Mouse (Mus musculus) kidney, embryonic 16.5 days (tissue): ENCODE data around the gene Nos1. TPM values are rescaled to one million over a fixed set of nuclear protein-coding genes. Genes with fewer than 3 reads are reported as not detected.

ENCODE experiments used
- ATAC-seq: fragments of 200-750 bp; cut with Nextera tagmentation; 2 replicates; pipeline ENCODE4 v1.8.0; 2017; ENCODE audit warnings: moderate TSS enrichment; ENCODE audit not compliant: low FRiP score, low TSS enrichment
- H3K27ac ChIP-seq: fragments of 300-500 bp; sonication (generic); 2 replicates; pipeline ENCODE4 v1.5.1; 2014; ENCODE audit warnings: low read length
- H3K27me3 ChIP-seq: fragments of 300-500 bp; sonication (generic); 2 replicates; pipeline ENCODE4 v1.6.1; 2014; ENCODE audit warnings: low read length, control low read depth, mixed read lengths; ENCODE audit not compliant: insufficient read depth
- H3K36me3 ChIP-seq: fragments of 300-500 bp; sonication (generic); 2 replicates; pipeline ENCODE4 v1.6.1; 2014; ENCODE audit warnings: low read length, control low read depth, mixed read lengths; ENCODE audit not compliant: insufficient read depth
- H3K4me1 ChIP-seq: fragments of 300-500 bp; sonication (generic); 2 replicates; pipeline ENCODE4 v1.6.1; 2014; ENCODE audit warnings: low read length, control low read depth, mixed read lengths; ENCODE audit not compliant: insufficient read depth
- H3K4me2 ChIP-seq: fragments of 300-500 bp; sonication (generic); replicated peaks from 2 replicates; pipeline ENCODE4 v1.6.1; 2014; ENCODE audit warnings: low read depth, low read length
- H3K4me3 ChIP-seq: fragments of 300-500 bp; sonication (generic); 2 replicates; pipeline ENCODE4 v1.5.1; 2014; ENCODE audit warnings: mild to moderate bottlenecking, low read length
- H3K9ac ChIP-seq: fragments of 300-500 bp; sonication (generic); replicated peaks from 2 replicates; pipeline ENCODE4 v1.6.1; 2014; ENCODE audit warnings: low read length
- H3K9me3 ChIP-seq: fragments of 300-500 bp; sonication (generic); 2 replicates; pipeline ENCODE4 v1.6.1; 2016; ENCODE audit warnings: low read length, control low read depth
- WGBS: fragments of 180-500 bp; shearing (Covaris S2); extraction: QIAGEN DNeasy Blood & Tissue Kit; methylation state at CpG from one replicate; pipeline ENCODE4 v1.1.7; 2014; 5-methylcytosine and 5-hydroxymethylcytosine counted together
- polyA plus RNA-seq: library from polyadenylated mRNA; unstranded; fragments of >200 nt; fragmentation: Nextera tagmentation; extraction: Ambion mirVana; gene quantifications from 2 replicates; pipeline ENCODE4 v1.2.1, GENCODE M21; 2015

Gene Nos1
- polyA plus RNA-seq, 1 experiment from 2014 or later, result 1.1 TPM

DNA sequence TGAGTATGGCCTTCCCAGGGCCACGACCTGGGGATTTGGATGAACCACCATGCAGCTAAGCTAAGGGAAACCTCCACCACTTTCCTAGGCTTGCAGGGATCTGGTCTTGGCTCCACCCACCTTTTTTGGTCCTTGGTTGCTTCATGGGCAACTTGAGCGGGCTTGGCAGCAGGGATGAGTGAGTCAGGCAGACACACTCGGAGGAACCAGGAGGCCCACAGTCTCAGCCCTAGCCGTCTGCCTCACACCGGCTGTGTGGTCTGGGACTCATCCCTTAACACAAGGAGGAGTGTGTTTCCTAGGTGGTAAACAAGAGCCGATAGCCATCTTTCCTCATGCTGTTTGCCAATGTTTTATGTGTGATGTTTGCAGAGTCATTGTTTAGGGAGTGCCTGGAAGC, 9.2 kb downstream of the Nos1 start:
- H3K27ac ChIP-seq, result no peak overlapping the region
- no peak overlapping the region for H3K4me3 ChIP-seq
- H3K27me3 ChIP-seq, result no peaks in the 10 kb centered on the region
- WGBS, result 45% methylated on average over 6 of the region's 6 CpGs
- H3K9me3 ChIP-seq, result no peaks in the 10 kb centered on the region
- H3K36me3 ChIP-seq, result no peaks in the 10 kb centered on the region
- no peak overlapping the region for H3K4me2 ChIP-seq
- ATAC-seq, result no peak
- H3K4me1 ChIP-seq, result peaks cover 9% of the 10 kb centered on the region
- no peak overlapping the region for H3K9ac ChIP-seq

DNA sequence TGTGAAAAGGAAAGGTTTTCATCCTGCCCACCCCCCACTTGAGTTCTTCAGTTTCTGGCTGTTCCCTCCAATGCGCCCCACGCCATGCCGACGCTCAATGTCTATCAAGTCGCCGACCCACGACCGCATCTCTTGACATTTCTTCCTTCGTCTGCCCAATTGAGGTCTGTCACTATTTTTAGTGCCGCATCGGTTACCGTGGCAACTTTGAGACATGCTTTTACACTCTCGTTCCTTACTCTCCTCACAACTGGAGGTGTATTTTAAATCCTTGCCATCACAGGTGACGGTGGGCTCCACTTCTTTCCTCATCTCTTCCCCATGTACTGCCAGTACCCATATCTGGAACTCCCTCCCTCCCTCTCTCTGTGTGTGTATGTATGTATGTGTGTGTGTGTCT, 11.0 kb downstream of the Nos1 start:
- Histone ChIP-seq H3K27me3 (no peaks in the 10 kb centered on the region), H3K9me3 (no peaks in the 10 kb centered on the region), H3K27ac (no peak overlapping the region), H3K4me1 (peaks cover 12% of the 10 kb centered on the region), H3K4me2 (no peak overlapping the region), H3K36me3 (no peaks in the 10 kb centered on the region), H3K9ac (no peak overlapping the region), H3K4me3 (no peak overlapping the region)
- 78% methylated on average over 14 of the region's 14 CpGs for WGBS
- ATAC-seq, result no peak

DNA sequence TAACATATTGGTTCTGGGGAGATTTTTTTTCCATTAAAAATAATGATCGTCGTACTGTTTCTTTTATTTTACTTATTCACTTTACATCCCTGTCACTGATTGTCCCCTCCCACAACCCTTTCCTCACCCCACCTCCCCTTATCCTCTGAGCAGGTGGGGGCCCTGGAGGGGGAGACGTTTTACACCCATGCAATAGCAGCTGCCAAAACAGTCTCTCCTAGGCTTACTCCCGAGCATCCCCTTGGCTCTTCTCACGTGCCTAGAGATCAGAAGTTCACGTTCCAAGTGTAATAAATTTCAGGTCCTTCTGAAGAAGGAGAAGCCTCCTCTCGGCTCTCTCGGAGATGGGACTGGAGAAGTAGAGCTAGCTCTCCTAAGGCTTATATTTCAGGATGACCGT, 20.0 kb downstream of the Nos1 start:
- H3K4me3 ChIP-seq, result no peak overlapping the region
- H3K27me3 ChIP-seq, result no peaks in the 10 kb centered on the region
- WGBS, result 19% methylated on average over 9 of the region's 9 CpGs
- H3K4me1 ChIP-seq, result 0 out of 2 replicates have a peak, but pooled peaks cover 12% of the 10 kb centered on the region
- no peaks in the 10 kb centered on the region for H3K36me3 ChIP-seq
- no peak overlapping the region for H3K9ac ChIP-seq
- H3K4me2 ChIP-seq, result no peak overlapping the region
- ATAC-seq, result peak; percentile 62
- no peak overlapping the region for H3K27ac ChIP-seq
- H3K9me3 ChIP-seq, result no peaks in the 10 kb centered on the region

DNA sequence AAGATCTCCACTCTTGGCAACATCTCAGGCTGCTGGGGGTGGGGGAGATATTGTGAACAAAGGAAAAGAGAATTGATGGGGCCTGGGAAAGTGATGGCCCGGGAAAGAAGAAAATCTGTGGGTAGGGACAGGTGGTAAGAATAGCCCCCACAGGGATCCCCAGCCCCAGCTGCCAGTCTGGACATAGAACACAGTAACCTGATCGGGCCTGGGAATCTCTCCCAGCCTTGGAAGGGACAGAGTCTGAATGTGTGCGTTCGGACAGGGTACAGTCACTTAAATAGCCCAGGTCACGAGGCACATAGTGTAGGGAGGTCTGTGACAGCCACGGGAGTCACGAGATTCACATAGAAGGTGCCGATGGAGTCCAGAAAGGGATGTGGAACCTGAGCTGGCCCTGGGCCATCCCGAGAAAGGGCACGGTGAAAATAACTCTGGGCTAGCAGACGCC, 21.3 kb downstream of the Nos1 start:
- Histone ChIP-seq H3K9me3 (no peaks in the 10 kb centered on the region), H3K27me3 (no peaks in the 10 kb centered on the region), H3K27ac (no peak overlapping the region), H3K4me1 (0 out of 2 replicates have a peak, but pooled peaks cover 12% of the 10 kb centered on the region), H3K4me2 (no peak overlapping the region), H3K36me3 (no peaks in the 10 kb centered on the region), H3K4me3 (no peak overlapping the region), H3K9ac (no peak overlapping the region)
- ATAC-seq, result 0 out of 2 replicates have a peak, but pooled peaks have one; percentile 24
- 56% methylated on average over 11 of the region's 11 CpGs for WGBS

DNA sequence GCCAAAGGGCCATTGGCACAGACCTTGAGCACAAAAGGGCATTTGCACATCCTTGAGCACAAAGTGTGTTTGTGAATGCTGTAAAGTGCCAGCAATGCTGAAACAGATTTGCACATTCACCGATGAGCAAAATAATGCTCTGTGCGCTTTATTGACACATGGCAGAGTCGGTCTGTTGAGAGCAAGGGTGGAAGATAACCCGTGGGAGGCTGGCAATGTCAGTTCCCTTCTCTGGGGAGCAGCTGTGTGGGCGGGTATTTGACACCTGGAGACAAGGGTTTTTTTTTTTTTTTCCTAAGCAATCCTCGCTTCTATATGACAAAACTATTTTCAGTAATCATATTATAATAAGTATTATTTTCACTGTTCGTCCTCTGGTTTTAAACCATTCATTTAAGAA, 22.7 kb downstream of the Nos1 start:
- Histone ChIP-seq H3K4me2 (no peak overlapping the region), H3K4me1 (0 out of 2 replicates have a peak, but pooled peaks cover 12% of the 10 kb centered on the region), H3K4me3 (no peak overlapping the region), H3K27ac (no peak overlapping the region), H3K9me3 (no peaks in the 10 kb centered on the region), H3K36me3 (no peaks in the 10 kb centered on the region), H3K9ac (no peak overlapping the region), H3K27me3 (no peaks in the 10 kb centered on the region)
- no peak for ATAC-seq
- 40% methylated on average over 7 of the region's 7 CpGs for WGBS

DNA sequence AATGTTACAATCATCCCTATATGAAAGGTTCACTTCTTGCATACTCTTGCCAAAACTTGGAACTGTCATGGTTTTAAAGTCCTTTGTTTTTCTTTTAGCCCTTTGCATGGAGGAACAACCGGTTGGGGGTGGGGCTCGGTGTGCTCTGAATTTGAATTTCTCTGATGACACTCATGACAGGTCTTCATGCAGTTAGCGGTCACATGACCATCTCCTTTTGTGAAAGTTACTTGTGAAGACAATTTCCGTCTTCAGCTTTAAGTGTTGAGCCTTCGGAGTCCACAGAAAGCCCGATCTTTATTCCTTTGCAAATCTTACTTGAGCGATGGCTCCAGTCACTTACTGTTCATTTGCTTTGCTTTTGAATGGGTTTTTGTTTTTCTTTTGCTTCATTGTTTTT, 30.1 kb downstream of the Nos1 start:
- H3K9ac ChIP-seq, result no peak overlapping the region
- ATAC-seq, result no peak
- 81% methylated on average over 7 of the region's 7 CpGs for WGBS

DNA sequence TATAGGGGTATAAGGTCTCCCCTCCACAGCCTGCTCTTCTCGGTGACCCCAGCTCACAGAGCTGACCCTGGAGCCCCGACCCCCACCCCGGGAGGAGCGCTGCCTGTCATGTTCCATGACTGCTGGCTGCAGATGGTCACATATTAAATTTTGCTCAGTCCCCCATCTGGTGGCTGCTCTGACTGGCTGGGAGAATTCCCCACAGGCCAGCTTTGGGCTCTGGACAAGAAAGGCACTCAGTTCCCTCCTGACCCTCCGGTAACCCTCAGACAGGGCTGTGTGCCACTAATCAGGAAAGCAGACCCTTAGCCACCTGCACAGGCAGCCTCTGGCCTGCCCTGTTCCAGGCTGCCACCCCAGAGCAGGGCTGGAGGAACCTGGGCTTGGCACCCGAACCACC, 38.0 kb downstream of the Nos1 start:
- no peaks in the 10 kb centered on the region for H3K9me3 ChIP-seq
- no peak for ATAC-seq
- H3K4me1 ChIP-seq, result peaks cover 23% of the 10 kb centered on the region
- H3K27ac ChIP-seq, result no peak overlapping the region
- H3K4me2 ChIP-seq, result no peak overlapping the region
- 64% methylated on average over 6 of the region's 6 CpGs for WGBS
- no peaks in the 10 kb centered on the region for H3K36me3 ChIP-seq
- H3K9ac ChIP-seq, result no peak overlapping the region
- H3K27me3 ChIP-seq, result no peaks in the 10 kb centered on the region
- H3K4me3 ChIP-seq, result no peak overlapping the region

More for the DNA sequence above, 30.1 kb downstream of the Nos1 start:
- Histone ChIP-seq H3K4me2 (no peak overlapping the region), H3K27ac (no peak overlapping the region), H3K36me3 (no peaks in the 10 kb centered on the region), H3K9me3 (no peaks in the 10 kb centered on the region), H3K4me1 (no peaks in the 10 kb centered on the region), H3K4me3 (no peak overlapping the region), H3K27me3 (no peaks in the 10 kb centered on the region)

DNA sequence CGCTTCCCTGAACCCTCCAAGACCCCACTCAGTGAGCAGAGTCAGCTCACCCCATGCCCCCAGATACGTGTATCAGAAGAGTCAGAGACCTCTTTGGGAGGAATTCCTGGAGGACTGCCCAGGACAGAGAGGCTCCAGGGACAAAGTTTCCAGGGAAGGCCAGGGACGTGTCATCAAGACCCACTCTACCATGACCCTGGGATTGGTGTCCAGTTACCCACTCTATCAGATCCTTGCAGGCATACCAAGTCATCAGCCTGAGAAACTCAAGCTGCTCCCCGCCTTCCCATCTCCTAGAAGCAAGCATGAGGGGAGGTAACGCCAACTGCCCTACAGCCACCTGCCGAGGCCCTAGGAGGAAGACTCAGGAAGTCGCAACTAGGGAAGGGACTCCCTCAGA, 39.6 kb downstream of the Nos1 start:
- Histone ChIP-seq H3K9me3 (no peaks in the 10 kb centered on the region), H3K9ac (no peak overlapping the region), H3K4me3 (no peak overlapping the region), H3K27me3 (no peaks in the 10 kb centered on the region), H3K36me3 (no peaks in the 10 kb centered on the region), H3K4me1 (peaks cover 23% of the 10 kb centered on the region), H3K4me2 (no peak overlapping the region), H3K27ac (peak overlapping the region; percentile 64; the same call in 1 of the 2 replicates)
- ATAC-seq, result peak; percentile 83
- 28% methylated on average over 7 of the region's 7 CpGs for WGBS

DNA sequence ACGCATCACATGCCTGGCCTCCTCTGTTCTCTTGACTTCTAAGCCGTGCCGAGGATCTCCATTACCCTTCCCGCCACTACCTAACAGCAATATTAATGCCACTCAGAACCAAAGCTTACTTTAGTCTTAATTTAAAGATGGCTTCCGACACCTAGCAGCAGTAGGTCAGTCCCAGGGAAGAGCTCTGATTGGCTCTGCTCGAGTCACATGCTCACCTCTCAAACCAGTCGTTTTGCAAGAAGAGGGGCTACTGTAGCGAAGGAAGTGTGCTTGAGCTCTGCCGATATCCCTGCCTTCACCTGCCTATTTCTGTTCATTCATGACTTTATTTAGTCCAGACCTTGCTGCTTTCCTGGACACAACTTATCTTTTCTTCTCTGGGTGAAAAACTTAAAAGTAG, 43.0 kb downstream of the Nos1 start:
- 0 out of 2 replicates have a peak, but pooled peaks cover 3% of the 10 kb centered on the region for H3K9me3 ChIP-seq
- no peaks in the 10 kb centered on the region for H3K27me3 ChIP-seq
- H3K27ac ChIP-seq, result no peak overlapping the region
- no peak overlapping the region for H3K4me3 ChIP-seq
- no peaks in the 10 kb centered on the region for H3K36me3 ChIP-seq
- no peak overlapping the region for H3K9ac ChIP-seq
- WGBS, result 88% methylated on average over 9 of the region's 9 CpGs
- H3K4me1 ChIP-seq, result peaks cover 16% of the 10 kb centered on the region
- H3K4me2 ChIP-seq, result no peak overlapping the region
- ATAC-seq, result no peak

DNA sequence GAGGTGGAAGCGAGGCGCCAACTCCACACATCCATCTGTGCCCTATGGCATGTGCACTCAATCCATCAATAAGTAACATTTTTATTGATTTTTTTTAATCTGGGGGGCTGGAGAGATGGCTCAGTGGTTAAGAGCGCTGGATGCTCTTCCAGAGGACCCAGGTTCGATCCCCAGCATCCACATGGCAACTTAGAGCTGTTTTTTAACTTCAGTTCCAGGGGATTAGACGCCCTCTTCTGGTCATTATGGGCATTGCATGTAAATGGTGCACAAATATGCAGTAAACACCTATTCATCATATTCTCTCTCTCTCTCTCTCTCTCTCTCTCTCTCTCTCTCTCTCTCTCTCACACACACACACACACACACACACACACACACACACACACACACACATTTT, 43.7 kb downstream of the Nos1 start:
- H3K9ac ChIP-seq, result no peak overlapping the region
- 79% methylated on average over 5 of the region's 5 CpGs for WGBS
- H3K9me3 ChIP-seq, result 0 out of 2 replicates have a peak, but pooled peaks cover 3% of the 10 kb centered on the region
- H3K4me3 ChIP-seq, result no peak overlapping the region
- H3K27me3 ChIP-seq, result no peaks in the 10 kb centered on the region
- H3K4me1 ChIP-seq, result peaks cover 13% of the 10 kb centered on the region
- H3K4me2 ChIP-seq, result no peak overlapping the region
- no peak overlapping the region for H3K27ac ChIP-seq
- H3K36me3 ChIP-seq, result no peaks in the 10 kb centered on the region
- ATAC-seq, result no peak
